Mouse (Mus musculus) liver, embryonic 13.5 days (tissue): Measurements from ENCODE around the gene Zfand3. TPM values are rescaled to one million over a fixed set of nuclear protein-coding genes. Genes with fewer than 3 reads are reported as not detected.

ENCODE experiments used
- ATAC-seq: fragments of 200-750 bp; cut with Nextera tagmentation; 2 replicates; pipeline ENCODE4 v1.8.0; 2017; ENCODE audit warnings: low read depth, mild to moderate bottlenecking, moderate number of reproducible peaks, moderate library complexity
- DNase-seq: peaks from one replicate; pipeline ENCODE4 v3.0.0; 2022
- H3K27ac ChIP-seq: fragments of 300-500 bp; sonication (generic); 2 replicates; pipeline ENCODE4 v1.5.1; 2015; ENCODE audit warnings: moderate library complexity, mild to moderate bottlenecking, inconsistent platforms
- H3K27me3 ChIP-seq: fragments of 300-500 bp; sonication (generic); 2 replicates; pipeline ENCODE4 v1.6.1; 2015; ENCODE audit warnings: mild to moderate bottlenecking, inconsistent platforms
- H3K36me3 ChIP-seq: fragments of 300-500 bp; sonication (generic); 2 replicates; pipeline ENCODE4 v1.6.1; 2015; ENCODE audit warnings: mild to moderate bottlenecking, inconsistent platforms
- H3K4me1 ChIP-seq: fragments of 300-500 bp; sonication (generic); replicated peaks from 2 replicates; pipeline ENCODE4 v1.6.1; 2015; ENCODE audit warnings: inconsistent platforms
- H3K4me2 ChIP-seq: fragments of 300-500 bp; sonication (generic); 2 replicates; pipeline ENCODE4 v1.6.1; 2015; ENCODE audit warnings: inconsistent platforms, mild to moderate bottlenecking, moderate library complexity
- H3K4me3 ChIP-seq: fragments of 300-500 bp; sonication (generic); replicated peaks from 2 replicates; pipeline ENCODE4 v1.5.1; 2015; ENCODE audit warnings: mild to moderate bottlenecking, inconsistent platforms
- H3K9ac ChIP-seq: fragments of 300-500 bp; sonication (generic); 2 replicates; pipeline ENCODE4 v1.6.1; 2015; ENCODE audit warnings: mild to moderate bottlenecking, inconsistent platforms
- H3K9me3 ChIP-seq: fragments of 300-500 bp; sonication (generic); replicated peaks from 2 replicates; pipeline ENCODE4 v1.6.1; 2016; ENCODE audit warnings: inconsistent platforms
- WGBS: fragments of 180-500 bp; shearing (Covaris S2); methylation state at CpG from one replicate; pipeline ENCODE4 v1.1.7; 2015; ENCODE audit not compliant: insufficient replicate concordance; 5-methylcytosine and 5-hydroxymethylcytosine counted together
- polyA plus RNA-seq: library from polyadenylated mRNA; unstranded; fragments of >200 nt; fragmentation: Nextera tagmentation; extraction: Ambion mirVana; gene quantifications from 2 replicates; pipeline ENCODE4 v1.2.1, GENCODE M21; 2015

Gene Zfand3
- polyA plus RNA-seq, 1 experiment from 2014 or later: 13.7 TPM

- Histone ChIP-seq H3K27ac (no peak overlapping the region), H3K4me2 (no peak overlapping the region), H3K27me3 (no peaks in the 10 kb centered on the region), H3K9me3 (no peaks in the 10 kb centered on the region), H3K36me3 (no peaks in the 10 kb centered on the region), H3K9ac (no peak overlapping the region), H3K4me3 (no peak overlapping the region), H3K4me1 (peaks cover 29% of the 10 kb centered on the region)
- no peak for DNase-seq
- no peak for ATAC-seq
- 33% methylated on average over 9 of the region's 9 CpGs for WGBS
Observed at GRCm38 (mm10) chr17:30053463-30053862, 48.9 kb downstream of the Zfand3 start.

- Histone ChIP-seq H3K9me3 (no peaks in the 10 kb centered on the region), H3K27ac (no peak overlapping the region), H3K4me1 (peaks cover 29% of the 10 kb centered on the region), H3K9ac (no peak overlapping the region), H3K36me3 (no peaks in the 10 kb centered on the region), H3K27me3 (no peaks in the 10 kb centered on the region), H3K4me3 (no peak overlapping the region), H3K4me2 (no peak overlapping the region)
- ATAC-seq (no peak), DNase-seq (no peak)
- WGBS: 68% methylated on average over 2 of the region's 2 CpGs
Observed at GRCm38 (mm10) chr17:30053871-30054270, 49.3 kb downstream of the Zfand3 start.

- Histone ChIP-seq H3K27ac (no peak overlapping the region), H3K9ac (no peak overlapping the region), H3K4me3 (no peak overlapping the region), H3K9me3 (no peaks in the 10 kb centered on the region), H3K4me2 (no peak overlapping the region), H3K36me3 (no peaks in the 10 kb centered on the region), H3K4me1 (peaks cover 46% of the 10 kb centered on the region), H3K27me3 (no peaks in the 10 kb centered on the region)
- WGBS: 85% methylated on average over 5 of the region's 5 CpGs
- ATAC-seq: no peak
- DNase-seq: no peak
Observed at GRCm38 (mm10) chr17:30056226-30056625, 51.7 kb downstream of the Zfand3 start.

- DNase-seq (no peak), ATAC-seq (no peak)
- no peaks in the 10 kb centered on the region for H3K9me3 ChIP-seq
- peaks cover 34% of the 10 kb centered on the region for H3K4me1 ChIP-seq
- H3K4me3 ChIP-seq: no peak overlapping the region
- no peaks in the 10 kb centered on the region for H3K27me3 ChIP-seq
- H3K4me2 ChIP-seq: no peak overlapping the region
- no peak overlapping the region for H3K27ac ChIP-seq
- H3K9ac ChIP-seq: no peak overlapping the region
- 83% methylated on average over 3 of the region's 3 CpGs for WGBS
- H3K36me3 ChIP-seq: no peaks in the 10 kb centered on the region
Observed at GRCm38 (mm10) chr17:30058594-30058993, 54.1 kb downstream of the Zfand3 start.

GRCm38 (mm10) chr17:30059066-30059465, 54.5 kb downstream of the Zfand3 start:
- WGBS: 69% methylated on average over 5 of the region's 5 CpGs
- Histone ChIP-seq H3K27ac (no peak overlapping the region), H3K4me2 (no peak overlapping the region), H3K9ac (no peak overlapping the region), H3K4me1 (peaks cover 34% of the 10 kb centered on the region), H3K9me3 (no peaks in the 10 kb centered on the region), H3K36me3 (no peaks in the 10 kb centered on the region), H3K27me3 (no peaks in the 10 kb centered on the region), H3K4me3 (no peak overlapping the region)
- DNase-seq (no peak), ATAC-seq (no peak)

- DNase-seq: no peak
Observed at GRCm38 (mm10) chr17:30061100-30061837, 56.7 kb downstream of the Zfand3 start.

GRCm38 (mm10) chr17:30063849-30064248, 59.3 kb downstream of the Zfand3 start:
- Histone ChIP-seq H3K9ac (no peak overlapping the region), H3K9me3 (no peaks in the 10 kb centered on the region), H3K4me2 (0 out of 2 replicates have a peak overlapping the region, but pooled peaks have one; percentile 23), H3K27me3 (no peaks in the 10 kb centered on the region), H3K36me3 (no peaks in the 10 kb centered on the region), H3K4me1 (peaks cover 37% of the 10 kb centered on the region), H3K4me3 (no peak overlapping the region), H3K27ac (no peak overlapping the region)
- DNase-seq: no peak
- 47% methylated on average over 3 of the region's 3 CpGs for WGBS
- ATAC-seq: no peak

More at GRCm38 (mm10) chr17:30061100-30061837, 56.7 kb downstream of the Zfand3 start:
- Histone ChIP-seq H3K27me3 (no peaks in the 10 kb centered on the region), H3K4me3 (no peak overlapping the region), H3K9ac (no peak overlapping the region), H3K4me2 (no peak overlapping the region), H3K4me1 (peaks cover 40% of the 10 kb centered on the region), H3K9me3 (no peaks in the 10 kb centered on the region), H3K36me3 (no peaks in the 10 kb centered on the region), H3K27ac (no peak overlapping the region)
- WGBS: 76% methylated on average over 8 of the region's 8 CpGs
- ATAC-seq: no peak

GRCm38 (mm10) chr17:30064746-30065145, 60.2 kb downstream of the Zfand3 start:
- peaks cover 30% of the 10 kb centered on the region for H3K4me1 ChIP-seq
- H3K4me2 ChIP-seq: no peak overlapping the region
- H3K27ac ChIP-seq: no peak overlapping the region
- no peak overlapping the region for H3K9ac ChIP-seq
- no peaks in the 10 kb centered on the region for H3K9me3 ChIP-seq
- DNase-seq: no peak
- ATAC-seq: no peak
- WGBS: 73% methylated on average over 4 of the region's 4 CpGs
- no peaks in the 10 kb centered on the region for H3K27me3 ChIP-seq
- no peaks in the 10 kb centered on the region for H3K36me3 ChIP-seq
- H3K4me3 ChIP-seq: no peak overlapping the region

GRCm38 (mm10) chr17:30069776-30070175, 65.2 kb downstream of the Zfand3 start:
- H3K4me1 ChIP-seq: peaks cover 3% of the 10 kb centered on the region
- no peak overlapping the region for H3K27ac ChIP-seq
- H3K4me2 ChIP-seq: no peak overlapping the region
- no peak for ATAC-seq
- peaks cover 4% of the 10 kb centered on the region; the same call in 1 of the 2 replicates for H3K36me3 ChIP-seq
- H3K9me3 ChIP-seq: no peaks in the 10 kb centered on the region
- WGBS: 79% methylated on average over 3 of the region's 3 CpGs
- no peak for DNase-seq
- no peaks in the 10 kb centered on the region for H3K27me3 ChIP-seq
- H3K9ac ChIP-seq: no peak overlapping the region
- H3K4me3 ChIP-seq: no peak overlapping the region

- no peak overlapping the region for H3K27ac ChIP-seq
- no peak overlapping the region for H3K4me3 ChIP-seq
- no peak overlapping the region for H3K4me2 ChIP-seq
- H3K4me1 ChIP-seq: peaks cover 9% of the 10 kb centered on the region
- no peak for ATAC-seq
- no peaks in the 10 kb centered on the region for H3K9me3 ChIP-seq
- H3K36me3 ChIP-seq: peaks cover 4% of the 10 kb centered on the region; the same call in 1 of the 2 replicates
- WGBS: 73% methylated on average over 5 of the region's 5 CpGs
- no peaks in the 10 kb centered on the region for H3K27me3 ChIP-seq
- no peak for DNase-seq
- no peak overlapping the region for H3K9ac ChIP-seq
Observed at GRCm38 (mm10) chr17:30070631-30071030, 66.1 kb downstream of the Zfand3 start.

- Histone ChIP-seq H3K4me2 (no peak overlapping the region), H3K27ac (no peak overlapping the region), H3K36me3 (peaks cover 4% of the 10 kb centered on the region; the same call in 1 of the 2 replicates), H3K4me3 (no peak overlapping the region), H3K27me3 (no peaks in the 10 kb centered on the region), H3K4me1 (peaks cover 13% of the 10 kb centered on the region), H3K9me3 (no peaks in the 10 kb centered on the region), H3K9ac (no peak overlapping the region)
- no peak for ATAC-seq
- WGBS: 77% methylated on average over 3 of the region's 3 CpGs
- no peak for DNase-seq
Observed at GRCm38 (mm10) chr17:30072613-30073012, 68.1 kb downstream of the Zfand3 start.

GRCm38 (mm10) chr17:30075896-30076295, 71.4 kb downstream of the Zfand3 start:
- no peaks in the 10 kb centered on the region for H3K27me3 ChIP-seq
- H3K9me3 ChIP-seq: no peaks in the 10 kb centered on the region
- no peak overlapping the region for H3K9ac ChIP-seq
- DNase-seq: no peak
- WGBS: 67% methylated on average over 5 of the region's 5 CpGs
- peaks cover 4% of the 10 kb centered on the region; the same call in 1 of the 2 replicates for H3K36me3 ChIP-seq
- no peak overlapping the region for H3K4me3 ChIP-seq
- no peak for ATAC-seq
- no peak overlapping the region for H3K4me2 ChIP-seq
- H3K4me1 ChIP-seq: peaks cover 13% of the 10 kb centered on the region
- no peak overlapping the region for H3K27ac ChIP-seq
